Mouse (Mus musculus) erythroblast, embryonic 14.5 days (primary cell): ENCODE measurements around the gene Nfix.

ENCODE experiments used
- GATA1 ChIP-seq: IDR thresholded peaks from 2 replicates; pipeline ENCODE4 v1.6.1; 2012; ENCODE audit warnings: low read length, inconsistent platforms, mixed read lengths
- TAL1 ChIP-seq: IDR thresholded peaks from 3 replicates; pipeline ENCODE4 v1.6.1; 2012; ENCODE audit warnings: low read length, inconsistent platforms, mixed read lengths

GRCm38 (mm10) chr8:84837912-84838470, 37.8 kb upstream of the Nfix start:
- TF ChIP-seq TAL1 = no peak
- TF ChIP-seq GATA1 = no peak
